Mouse (Mus musculus) lung, postnatal 0 days (tissue): ENCODE results near the gene Rtp4.

Source experiments
- CTCF ChIP-seq: IDR thresholded peaks from 2 replicates; pipeline ENCODE4 v1.5.1; 2016; ENCODE audit warnings: antibody characterized with exemption, mild to moderate bottlenecking
- EP300 ChIP-seq: IDR thresholded peaks from 2 replicates; pipeline ENCODE4 v1.6.1; 2016; ENCODE audit warnings: antibody characterized with exemption, mild to moderate bottlenecking, control low read depth

GRCm38 (mm10) chr16:23505904-23506687 lies 14.0 kb upstream of the Rtp4 start:
- no peak for TF ChIP-seq CTCF
- TF ChIP-seq EP300 = no peak
